Mouse (Mus musculus): ENCODE measurements around the gene Dyrk1b.
A peak's percentile ranks its signal among the peaks of the same experiment; 100 is the strongest.
"Not testable (repeated sequence)": the region's sequence is repeated elsewhere in the genome, so short reads cannot be mapped to it uniquely, and the experiment has no call there.

Dyrk1b gene

GRCm38 (mm10) chr7:28196528-28196927 lies 17.3 kb downstream of the Dyrk1b start:
- no peak for DNase-seq

- no peak for DNase-seq
Observed at GRCm38 (mm10) chr7:28199054-28199453, 19.8 kb downstream of the Dyrk1b start.

GRCm38 (mm10) chr7:28203207-28204108 lies 24.2 kb downstream of the Dyrk1b start:
- no peak for DNase-seq

DNA sequence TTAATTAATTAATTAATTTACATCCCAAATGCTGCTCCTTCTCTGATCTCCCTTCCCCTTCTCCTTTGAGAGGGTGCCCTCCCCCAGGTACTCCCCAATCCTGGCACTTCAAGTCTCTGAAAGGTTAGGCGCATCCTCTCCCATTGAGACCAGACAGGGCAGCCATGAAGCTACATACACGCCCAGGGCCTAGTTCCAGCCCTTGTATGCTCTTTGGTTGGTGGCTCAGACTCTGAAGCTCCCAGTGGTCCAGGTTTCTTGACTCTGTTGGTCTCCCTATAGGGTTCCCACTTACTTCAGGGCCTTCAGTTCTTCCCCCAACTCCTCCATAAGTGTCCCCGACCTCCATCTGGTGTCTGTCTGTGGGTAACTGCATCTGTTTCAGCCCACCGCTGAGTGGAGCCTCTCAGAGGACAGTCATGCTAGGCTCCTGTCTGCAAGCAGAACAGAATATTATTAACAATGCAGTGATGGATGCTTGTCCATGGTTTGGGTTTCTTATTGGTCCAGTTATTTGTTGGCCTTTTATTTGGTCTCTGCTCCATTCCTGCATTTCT lies 26.9 kb downstream of the Dyrk1b start:
- DNase-seq: no peak

GRCm38 (mm10) chr7:28208396-28208987 lies 29.2 kb downstream of the Dyrk1b start:
- DNase-seq: no peak

GRCm38 (mm10) chr7:28208988-28209508 lies 29.8 kb downstream of the Dyrk1b start:
- DNase-seq: peak; percentile 62

DNA sequence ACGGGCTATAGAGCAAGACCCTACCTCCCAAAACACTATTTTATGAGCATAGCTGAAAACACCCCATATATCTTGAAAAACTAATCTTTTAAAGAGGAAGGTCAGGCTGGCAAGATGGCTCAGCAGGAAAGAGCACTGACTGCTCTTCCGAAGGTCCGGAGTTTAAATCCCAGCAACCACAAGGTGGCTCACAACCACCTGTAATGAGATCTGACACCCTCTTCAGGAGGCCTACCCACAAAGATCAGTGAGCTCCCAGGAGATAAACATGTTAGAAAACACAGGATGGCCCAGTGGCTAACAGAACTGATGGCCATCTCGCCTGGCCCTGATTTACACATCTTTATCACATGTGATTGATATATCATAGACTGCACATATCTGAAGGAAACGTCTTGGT lies 31.5 kb downstream of the Dyrk1b start:
- no peak for DNase-seq

GRCm38 (mm10) chr7:28214142-28214541 lies 34.9 kb downstream of the Dyrk1b start:
- peak; percentile 67 for DNase-seq

GRCm38 (mm10) chr7:28215950-28216349 lies 36.7 kb downstream of the Dyrk1b start:
- DNase-seq: not testable (repeated sequence)

DNA sequence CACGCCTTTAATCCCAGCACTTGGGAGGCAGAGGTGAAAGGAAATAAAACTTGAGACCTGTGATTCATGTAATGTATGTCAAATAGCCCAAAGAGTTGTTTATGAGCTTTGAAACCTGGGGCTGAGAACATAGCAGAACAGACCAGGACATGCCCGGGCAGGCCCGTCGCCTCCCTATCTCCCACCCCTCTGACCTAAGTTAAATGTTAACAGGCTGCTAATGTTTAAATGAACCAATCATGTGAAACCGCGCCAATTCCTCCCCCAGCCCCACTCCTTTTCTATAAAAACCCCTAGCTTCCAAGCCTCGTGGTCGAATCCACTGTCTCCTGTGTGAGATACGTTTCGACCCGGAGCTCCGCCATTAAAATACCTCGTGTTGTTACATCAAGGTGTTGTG lies 38.5 kb downstream of the Dyrk1b start:
- not testable (repeated sequence) for DNase-seq

DNA sequence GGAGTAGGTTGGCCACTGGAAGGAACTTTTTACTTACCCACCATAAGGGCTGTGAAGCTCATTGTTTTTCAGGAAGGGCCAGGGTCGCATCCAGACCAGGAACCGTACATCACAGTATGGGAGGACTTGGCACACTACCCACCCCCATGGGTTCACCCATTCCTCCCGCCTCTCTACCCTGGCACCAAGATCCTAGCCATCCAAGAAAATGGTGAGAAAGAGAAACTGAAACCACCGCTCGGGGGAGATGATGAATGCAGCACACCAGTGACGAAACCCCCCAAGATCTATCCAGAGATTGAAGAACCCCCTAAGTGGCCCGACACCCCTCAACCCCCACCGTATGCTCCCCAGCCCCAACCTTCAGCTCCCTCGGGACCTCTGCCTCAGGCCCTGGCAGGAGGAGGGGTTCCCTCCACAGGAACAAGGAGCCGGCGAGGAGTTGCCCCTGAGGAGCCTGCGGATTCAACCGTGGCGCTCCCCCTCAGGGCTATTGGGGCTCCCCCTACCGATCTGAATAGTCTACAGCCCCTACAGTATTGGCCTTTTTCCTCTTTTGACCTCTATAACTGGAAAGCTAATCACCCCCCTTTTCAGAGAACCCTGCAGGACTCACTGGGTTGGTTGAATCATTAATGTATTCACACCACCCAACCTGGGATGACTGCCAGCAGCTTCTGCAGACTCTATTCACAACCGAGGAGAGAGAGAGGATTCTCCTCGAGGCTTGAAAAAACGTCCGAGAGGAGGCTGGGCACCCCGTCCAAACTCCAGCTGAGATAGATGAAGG lies 39.9 kb downstream of the Dyrk1b start:
- DNase-seq: peak; percentile 78

- not testable (repeated sequence) for DNase-seq
Observed at GRCm38 (mm10) chr7:28226836-28227235, 47.6 kb downstream of the Dyrk1b start.

GRCm38 (mm10) chr7:28227421-28227820 lies 48.2 kb downstream of the Dyrk1b start:
- not testable (repeated sequence) for DNase-seq
